Mouse (Mus musculus) liver, adult (tissue): ENCODE results near the gene Rad51b.
A peak's percentile ranks its signal among the peaks of the same experiment; 100 is the strongest.

Experiments
- GATA4 ChIP-seq: IDR thresholded peaks from 2 replicates; pipeline ENCODE4 v1.6.1; 2014; ENCODE audit warnings: mild to moderate bottlenecking, low read length; ENCODE audit not compliant: insufficient replicate concordance

The Rad51b gene

GRCm38 (mm10) chr12:79715506-79716345 is 418.6 kb downstream of the Rad51b start:
- no peak for TF ChIP-seq GATA4

- no peak for TF ChIP-seq GATA4
Measured at GRCm38 (mm10) chr12:79719091-79719846, 422.2 kb downstream of the Rad51b start.

- TF ChIP-seq GATA4: no peak
Measured at GRCm38 (mm10) chr12:79719847-79720201, 422.7 kb downstream of the Rad51b start.

- TF ChIP-seq GATA4: no peak
Measured at GRCm38 (mm10) chr12:79724875-79725274, 427.8 kb downstream of the Rad51b start.

GRCm38 (mm10) chr12:79725711-79726110 is 428.6 kb downstream of the Rad51b start:
- TF ChIP-seq GATA4: no peak

GRCm38 (mm10) chr12:79726116-79726515 is 429.0 kb downstream of the Rad51b start:
- no peak for TF ChIP-seq GATA4

GRCm38 (mm10) chr12:79726959-79727358 is 429.9 kb downstream of the Rad51b start:
- peak; percentile 35; the same call in 1 of the 2 replicates for TF ChIP-seq GATA4

GRCm38 (mm10) chr12:79729926-79730506 is 432.9 kb downstream of the Rad51b start:
- TF ChIP-seq GATA4: no peak

- TF ChIP-seq GATA4: no peak
Measured at GRCm38 (mm10) chr12:79731905-79732304, 434.8 kb downstream of the Rad51b start.

- TF ChIP-seq GATA4: no peak
Measured at GRCm38 (mm10) chr12:79732355-79733115, 435.5 kb downstream of the Rad51b start.

- TF ChIP-seq GATA4: no peak
Measured at GRCm38 (mm10) chr12:79735341-79735785, 438.3 kb downstream of the Rad51b start.

GRCm38 (mm10) chr12:79735882-79736281 is 438.8 kb downstream of the Rad51b start:
- TF ChIP-seq GATA4: no peak

- TF ChIP-seq GATA4: no peak
Measured at GRCm38 (mm10) chr12:79738700-79739099, 441.6 kb downstream of the Rad51b start.

GRCm38 (mm10) chr12:79739918-79740639 is 443.0 kb downstream of the Rad51b start:
- no peak for TF ChIP-seq GATA4
